Mouse (Mus musculus): ENCODE measurements around the gene Pogk. TPM values are rescaled to one million over a fixed set of nuclear protein-coding genes. Genes with fewer than 3 reads are reported as not detected.
A peak's percentile ranks its signal among the peaks of the same experiment; 100 is the strongest.

The Pogk gene
- polyA plus RNA-seq, 1 experiment from 2014 or later: 43.3 TPM

DNA sequence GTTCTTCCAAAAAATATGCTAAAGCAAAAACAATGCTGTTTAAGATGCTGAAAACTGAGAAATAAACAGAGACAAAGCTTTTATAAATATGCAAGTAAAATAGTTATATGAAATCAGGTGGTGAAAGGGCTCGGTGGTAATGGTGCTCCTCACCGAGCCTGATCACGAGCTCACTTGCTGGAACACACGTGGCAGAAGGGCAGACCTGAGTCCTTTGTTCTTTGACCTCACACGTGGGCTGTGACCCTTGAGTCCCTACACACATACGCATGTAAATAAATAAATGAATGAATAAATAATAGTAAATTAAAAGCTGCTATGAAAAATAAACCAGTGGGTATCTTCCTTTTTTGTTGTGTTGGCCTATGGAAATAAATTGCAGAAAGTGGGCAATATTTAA lies 32.5 kb downstream of the Pogk start:
- no peaks in the 10 kb centered on the region for H3K27me3 ChIP-seq (ENCODE audit: control insufficient read depth, insufficient read depth, low read length)
- DNase-seq (ENCODE audit: low spot score) (no peak), ATAC-seq (ENCODE audit: insufficient read depth, low FRiP score, low TSS enrichment) (no peak)
- no peak overlapping the region for H3K4me3 ChIP-seq (ENCODE audit: low read depth, low read length)
- WGBS: 78% methylated on average over 6 of the region's 6 CpGs
- no peaks in the 10 kb centered on the region for H3K36me3 ChIP-seq (ENCODE audit: control insufficient read depth, insufficient read depth, low read length)
- no peak overlapping the region for H3K4me2 ChIP-seq (ENCODE audit: low read depth)
- H3K9me3 ChIP-seq (ENCODE audit: control insufficient read depth, low read length): no peaks in the 10 kb centered on the region
- H3K27ac ChIP-seq (ENCODE audit: low read depth, low read length): no peak overlapping the region
- H3K9ac ChIP-seq (ENCODE audit: low read length): no peak overlapping the region
- peaks cover 10% of the 10 kb centered on the region for H3K4me1 ChIP-seq (ENCODE audit: control insufficient read depth, insufficient read depth, low read length)

DNA sequence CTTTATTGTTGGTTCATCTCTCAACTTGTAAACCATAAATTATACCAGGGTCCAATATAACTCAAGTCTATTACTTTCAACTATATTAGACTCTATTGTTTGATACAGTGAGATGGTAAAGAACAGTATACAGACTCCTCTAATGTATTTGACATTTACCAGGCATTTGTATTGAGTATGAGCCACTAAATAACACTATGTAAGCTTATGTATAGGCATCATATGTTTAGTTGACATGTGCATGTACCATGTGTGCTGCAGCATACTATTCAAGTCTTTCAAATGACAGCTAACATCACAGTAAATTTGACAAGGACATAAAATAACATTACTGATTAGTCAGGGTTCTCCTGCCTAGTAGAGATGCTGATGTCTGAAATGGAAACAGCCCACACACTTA lies 46.5 kb downstream of the Pogk start:
- no peak overlapping the region for H3K4me3 ChIP-seq (ENCODE audit: low read depth, low read length)
- no peaks in the 10 kb centered on the region for H3K9me3 ChIP-seq (ENCODE audit: control insufficient read depth, low read length)
- ATAC-seq (ENCODE audit: insufficient read depth, low FRiP score, low TSS enrichment): no peak
- no peak overlapping the region for H3K9ac ChIP-seq (ENCODE audit: low read length)
- H3K4me2 ChIP-seq (ENCODE audit: low read depth): no peak overlapping the region
- H3K4me1 ChIP-seq (ENCODE audit: control insufficient read depth, insufficient read depth, low read length): no peaks in the 10 kb centered on the region
- no peak for DNase-seq (ENCODE audit: low spot score)
- no peak overlapping the region for H3K27ac ChIP-seq (ENCODE audit: low read depth, low read length)
- no peaks in the 10 kb centered on the region for H3K27me3 ChIP-seq (ENCODE audit: control insufficient read depth, insufficient read depth, low read length)
- no peaks in the 10 kb centered on the region for H3K36me3 ChIP-seq (ENCODE audit: control insufficient read depth, insufficient read depth, low read length)

DNA sequence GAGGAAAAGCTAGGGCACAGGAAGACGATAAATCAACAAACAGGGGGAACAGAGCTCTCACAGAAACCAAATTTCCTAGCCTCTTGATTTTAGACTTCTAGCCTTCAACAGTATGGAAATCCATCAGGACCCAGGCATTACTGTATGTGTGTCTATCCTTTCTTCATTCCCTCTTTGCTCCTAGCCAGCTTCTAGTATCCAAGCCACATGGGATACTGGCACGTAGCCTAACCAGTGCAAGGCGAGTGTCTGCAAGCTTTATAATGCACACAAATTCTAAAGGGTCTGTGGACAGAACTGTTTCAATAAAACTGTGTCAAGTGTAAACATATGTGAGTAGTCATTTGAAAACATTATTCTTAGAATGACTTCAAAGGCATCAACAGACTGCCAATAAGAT lies 47.0 kb downstream of the Pogk start:
- H3K9ac ChIP-seq (ENCODE audit: low read length): no peak overlapping the region
- 86% methylated on average over 3 of the region's 3 CpGs for WGBS
- DNase-seq (ENCODE audit: low spot score) (no peak), ATAC-seq (ENCODE audit: insufficient read depth, low FRiP score, low TSS enrichment) (no peak)
- no peaks in the 10 kb centered on the region for H3K27me3 ChIP-seq (ENCODE audit: control insufficient read depth, insufficient read depth, low read length)
- no peak overlapping the region for H3K27ac ChIP-seq (ENCODE audit: low read depth, low read length)
- no peaks in the 10 kb centered on the region for H3K36me3 ChIP-seq (ENCODE audit: control insufficient read depth, insufficient read depth, low read length)
- no peaks in the 10 kb centered on the region for H3K4me1 ChIP-seq (ENCODE audit: control insufficient read depth, insufficient read depth, low read length)
- H3K4me3 ChIP-seq (ENCODE audit: low read depth, low read length): no peak overlapping the region
- no peaks in the 10 kb centered on the region for H3K9me3 ChIP-seq (ENCODE audit: control insufficient read depth, low read length)
- H3K4me2 ChIP-seq (ENCODE audit: low read depth): no peak overlapping the region

DNA sequence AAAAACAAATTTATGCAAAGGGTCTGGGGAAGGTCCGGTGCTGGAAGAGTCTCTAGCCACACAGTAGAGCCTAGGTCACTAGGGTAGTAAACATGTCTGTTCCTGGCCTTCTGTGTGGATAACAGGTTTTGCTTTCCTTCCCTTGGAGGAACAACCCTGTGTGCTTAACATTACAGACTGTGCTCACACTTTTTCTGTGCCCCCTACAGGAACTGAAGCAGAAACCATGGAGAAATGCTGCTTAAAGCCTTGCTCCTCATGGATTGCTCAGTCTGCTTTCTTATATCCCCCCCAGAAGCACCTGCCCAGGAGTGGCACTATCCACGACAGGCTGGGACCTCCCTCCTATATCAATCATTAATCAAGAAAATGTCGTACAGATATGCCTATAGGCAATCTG lies 47.8 kb downstream of the Pogk start:
- ATAC-seq (ENCODE audit: insufficient read depth, low FRiP score, low TSS enrichment): no peak

DNA sequence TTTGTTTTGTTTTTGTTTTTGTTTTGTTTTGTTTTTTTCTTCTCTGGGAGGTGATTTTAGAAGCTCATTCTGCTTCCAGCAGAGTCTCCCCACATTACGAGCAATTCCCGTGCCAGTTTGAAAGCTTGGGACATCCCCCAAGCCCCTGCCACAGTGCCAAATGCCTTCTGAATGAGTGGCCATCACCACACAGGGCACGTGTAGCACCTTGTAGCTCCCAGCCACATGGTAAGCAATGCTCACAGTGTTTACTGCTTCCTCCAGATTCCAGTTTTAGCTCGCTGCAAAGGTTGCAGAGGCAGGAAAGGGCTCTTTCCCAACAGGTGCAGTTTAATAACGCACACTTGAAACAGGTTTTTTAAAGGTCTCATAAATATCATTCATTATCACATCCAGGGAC lies 48.8 kb downstream of the Pogk start:
- H3K36me3 ChIP-seq (ENCODE audit: control insufficient read depth, insufficient read depth, low read length): no peaks in the 10 kb centered on the region
- no peak overlapping the region for H3K27ac ChIP-seq (ENCODE audit: low read depth, low read length)
- no peak overlapping the region for H3K4me3 ChIP-seq (ENCODE audit: low read depth, low read length)
- 67% methylated on average over 5 of the region's 5 CpGs for WGBS
- H3K27me3 ChIP-seq (ENCODE audit: control insufficient read depth, insufficient read depth, low read length): no peaks in the 10 kb centered on the region
- H3K4me2 ChIP-seq (ENCODE audit: low read depth): no peak overlapping the region
- no peak overlapping the region for H3K9ac ChIP-seq (ENCODE audit: low read length)
- no peaks in the 10 kb centered on the region for H3K9me3 ChIP-seq (ENCODE audit: control insufficient read depth, low read length)
- ATAC-seq (ENCODE audit: insufficient read depth, low FRiP score, low TSS enrichment) (no peak), DNase-seq (ENCODE audit: low spot score) (no peak)
- no peaks in the 10 kb centered on the region for H3K4me1 ChIP-seq (ENCODE audit: control insufficient read depth, insufficient read depth, low read length)

More for the DNA sequence above, 47.8 kb downstream of the Pogk start:
- Histone ChIP-seq H3K9me3 (ENCODE audit: control insufficient read depth, low read length) (no peaks in the 10 kb centered on the region), H3K4me1 (ENCODE audit: control insufficient read depth, insufficient read depth, low read length) (no peaks in the 10 kb centered on the region), H3K27me3 (ENCODE audit: control insufficient read depth, insufficient read depth, low read length) (no peaks in the 10 kb centered on the region), H3K4me3 (ENCODE audit: low read depth, low read length) (no peak overlapping the region), H3K9ac (ENCODE audit: low read length) (no peak overlapping the region), H3K4me2 (ENCODE audit: low read depth) (no peak overlapping the region), H3K36me3 (ENCODE audit: control insufficient read depth, insufficient read depth, low read length) (no peaks in the 10 kb centered on the region), H3K27ac (ENCODE audit: low read depth, low read length) (no peak overlapping the region)
- no peak for DNase-seq (ENCODE audit: low spot score)
- 80% methylated on average over 3 of the region's 3 CpGs for WGBS

DNA sequence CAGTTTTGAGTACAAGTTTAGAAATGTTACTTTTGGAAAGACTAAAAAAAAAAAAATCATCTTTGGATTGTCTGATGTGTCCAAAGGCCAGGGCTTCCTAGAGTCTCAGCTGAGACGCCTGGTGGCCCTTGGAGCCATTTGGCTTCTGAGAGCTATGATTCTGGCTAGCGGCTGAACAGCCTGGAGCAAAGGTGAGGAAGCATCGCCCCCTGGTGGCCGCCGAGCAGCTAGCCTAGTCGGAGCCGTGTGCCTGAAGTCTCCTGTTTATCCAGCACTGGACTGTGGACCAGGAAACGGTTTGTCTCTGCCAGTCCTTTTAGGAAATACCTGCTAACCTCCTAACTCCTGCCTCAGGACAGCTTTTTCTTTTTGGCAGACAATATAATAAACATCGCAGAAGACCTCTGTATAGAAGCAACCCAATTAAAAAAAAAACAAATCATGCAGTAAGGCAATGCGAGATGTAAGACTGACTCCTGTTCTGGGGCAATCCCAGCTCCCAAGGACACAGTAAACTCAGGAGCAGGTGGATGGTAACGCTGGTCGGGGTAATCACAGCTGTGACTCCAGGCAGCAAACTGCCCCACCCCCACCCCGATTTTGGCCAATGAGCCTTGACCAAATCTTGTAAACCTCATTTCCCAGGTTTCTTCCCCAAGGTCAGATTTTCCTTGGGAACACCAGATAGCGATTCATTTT lies 49.4 kb downstream of the Pogk start:
- no peaks in the 10 kb centered on the region for H3K4me1 ChIP-seq (ENCODE audit: control insufficient read depth, insufficient read depth, low read length)
- H3K27me3 ChIP-seq (ENCODE audit: control insufficient read depth, insufficient read depth, low read length): no peaks in the 10 kb centered on the region
- no peak overlapping the region for H3K9ac ChIP-seq (ENCODE audit: low read length)
- no peak overlapping the region for H3K27ac ChIP-seq (ENCODE audit: low read depth, low read length)
- H3K4me2 ChIP-seq (ENCODE audit: low read depth): no peak overlapping the region
- no peaks in the 10 kb centered on the region for H3K36me3 ChIP-seq (ENCODE audit: control insufficient read depth, insufficient read depth, low read length)
- H3K9me3 ChIP-seq (ENCODE audit: control insufficient read depth, low read length): no peaks in the 10 kb centered on the region
- ATAC-seq (ENCODE audit: insufficient read depth, low FRiP score, low TSS enrichment) (peak; percentile 84), DNase-seq (ENCODE audit: low spot score) (peak; percentile 80)
- no peak overlapping the region for H3K4me3 ChIP-seq (ENCODE audit: low read depth, low read length)
- 25% methylated on average over 14 of the region's 14 CpGs for WGBS

DNA sequence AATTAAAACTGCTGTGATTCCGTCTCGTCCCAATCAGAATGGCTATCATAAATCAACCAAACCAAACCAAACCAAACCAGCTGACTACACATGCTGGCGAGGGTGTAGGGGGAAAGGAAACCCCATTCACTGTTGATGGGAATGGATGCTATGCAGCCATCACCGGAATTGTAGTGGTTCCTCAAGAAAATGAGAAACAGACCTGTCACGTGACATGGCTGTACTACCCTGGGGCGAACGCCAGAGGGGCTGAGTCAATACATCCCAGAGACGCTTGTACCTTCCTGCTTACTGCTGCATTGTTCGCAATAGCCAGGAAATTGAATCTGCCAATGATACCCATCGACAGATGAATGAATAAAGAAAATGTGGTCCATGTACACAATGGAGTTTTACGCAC lies 59.9 kb downstream of the Pogk start:
- 63% methylated on average over 11 of the region's 11 CpGs for WGBS
- ATAC-seq (ENCODE audit: insufficient read depth, low FRiP score, low TSS enrichment): no peak
- H3K9ac ChIP-seq (ENCODE audit: low read length): no peak overlapping the region
- H3K36me3 ChIP-seq (ENCODE audit: control insufficient read depth, insufficient read depth, low read length): no peaks in the 10 kb centered on the region
- H3K27ac ChIP-seq (ENCODE audit: low read depth, low read length): no peak overlapping the region
- no peaks in the 10 kb centered on the region for H3K4me1 ChIP-seq (ENCODE audit: control insufficient read depth, insufficient read depth, low read length)
- peak; percentile 15 for DNase-seq (ENCODE audit: low spot score)
- no peak overlapping the region for H3K4me2 ChIP-seq (ENCODE audit: low read depth)
- no peaks in the 10 kb centered on the region for H3K27me3 ChIP-seq (ENCODE audit: control insufficient read depth, insufficient read depth, low read length)
- no peak overlapping the region for H3K4me3 ChIP-seq (ENCODE audit: low read depth, low read length)
- H3K9me3 ChIP-seq (ENCODE audit: control insufficient read depth, low read length): no peaks in the 10 kb centered on the region

DNA sequence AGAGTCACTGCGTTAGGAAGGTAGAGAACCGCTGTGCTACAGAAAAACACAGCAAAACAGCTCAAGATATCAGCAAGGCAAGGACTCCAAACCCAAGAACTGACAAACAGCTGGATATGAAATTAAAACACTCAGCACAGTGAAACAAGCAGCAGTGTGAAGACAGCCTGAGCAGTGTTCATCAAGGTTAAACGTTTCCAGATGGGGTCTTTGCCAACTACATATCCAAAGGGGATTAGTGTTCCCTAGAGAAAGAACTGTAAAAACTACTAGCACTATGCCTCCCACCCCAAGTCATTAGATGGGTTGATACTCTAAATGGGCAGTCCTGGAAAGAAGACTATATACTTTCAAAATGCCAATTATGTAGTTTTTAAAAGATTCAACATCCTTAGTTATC lies 60.3 kb downstream of the Pogk start:
- H3K4me2 ChIP-seq (ENCODE audit: low read depth): no peak overlapping the region
- H3K36me3 ChIP-seq (ENCODE audit: control insufficient read depth, insufficient read depth, low read length): no peaks in the 10 kb centered on the region
- no peak overlapping the region for H3K9ac ChIP-seq (ENCODE audit: low read length)
- H3K4me1 ChIP-seq (ENCODE audit: control insufficient read depth, insufficient read depth, low read length): no peaks in the 10 kb centered on the region
- no peaks in the 10 kb centered on the region for H3K9me3 ChIP-seq (ENCODE audit: control insufficient read depth, low read length)
- H3K27me3 ChIP-seq (ENCODE audit: control insufficient read depth, insufficient read depth, low read length): no peaks in the 10 kb centered on the region
- H3K4me3 ChIP-seq (ENCODE audit: low read depth, low read length): no peak overlapping the region
- no peak for DNase-seq (ENCODE audit: low spot score)
- H3K27ac ChIP-seq (ENCODE audit: low read depth, low read length): no peak overlapping the region
- WGBS: 44% methylated on average over 3 of the region's 3 CpGs
- ATAC-seq (ENCODE audit: insufficient read depth, low FRiP score, low TSS enrichment): no peak

DNA sequence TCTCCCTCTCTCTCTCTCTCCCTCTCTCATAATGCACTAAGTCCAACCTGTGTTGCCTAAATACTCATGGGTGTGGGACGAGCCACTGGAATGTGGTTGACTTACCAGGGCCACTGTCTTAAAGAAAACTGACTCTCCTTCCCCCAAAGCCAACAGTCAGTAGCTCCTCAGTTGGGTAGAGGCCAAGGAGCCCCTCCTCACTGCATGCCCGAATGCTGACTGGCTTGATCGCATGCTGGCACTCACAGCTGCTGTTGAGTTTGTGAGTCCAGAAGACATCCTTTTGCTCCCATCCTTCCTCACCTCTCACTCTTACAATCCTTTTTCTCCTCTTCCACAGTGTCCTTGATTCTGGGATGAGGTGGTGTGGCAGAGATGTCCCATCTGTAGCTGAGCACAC lies 62.8 kb downstream of the Pogk start:
- H3K4me3 ChIP-seq (ENCODE audit: low read depth, low read length): no peak overlapping the region
- no peak for DNase-seq (ENCODE audit: low spot score)
- no peak overlapping the region for H3K9ac ChIP-seq (ENCODE audit: low read length)
- H3K27me3 ChIP-seq (ENCODE audit: control insufficient read depth, insufficient read depth, low read length): no peaks in the 10 kb centered on the region
- H3K4me2 ChIP-seq (ENCODE audit: low read depth): no peak overlapping the region
- 84% methylated on average over 3 of the region's 3 CpGs for WGBS
- H3K36me3 ChIP-seq (ENCODE audit: control insufficient read depth, insufficient read depth, low read length): no peaks in the 10 kb centered on the region
- no peak overlapping the region for H3K27ac ChIP-seq (ENCODE audit: low read depth, low read length)
- no peak for ATAC-seq (ENCODE audit: insufficient read depth, low FRiP score, low TSS enrichment)
- H3K4me1 ChIP-seq (ENCODE audit: control insufficient read depth, insufficient read depth, low read length): no peaks in the 10 kb centered on the region
- H3K9me3 ChIP-seq (ENCODE audit: control insufficient read depth, low read length): no peaks in the 10 kb centered on the region
